Mouse (Mus musculus) ovary, adult 10 weeks (tissue): Measurements from ENCODE around the gene Fbp1. TPM values are rescaled to one million over a fixed set of nuclear protein-coding genes. Genes with fewer than 3 reads are reported as not detected.

Source experiments
- polyA plus RNA-seq: library from polyadenylated mRNA; stranded (reverse); fragments of 350-450 nt; fragmentation: Illumina TruSeq; extraction: RNeasy Lipid Tissue Mini Kit (QIAGEN cat#74804); gene quantifications from one replicate; pipeline ENCODE4 v1.2.3, GENCODE M21; 2014

Fbp1 gene
- polyA plus RNA-seq, result 2.2 TPM

GRCm38 (mm10) chr13:62887712-62888441 lies at the start of gene Fbp1:
Gene Fbp1 (minus strand): TSS chr13:62888282.

DNA sequence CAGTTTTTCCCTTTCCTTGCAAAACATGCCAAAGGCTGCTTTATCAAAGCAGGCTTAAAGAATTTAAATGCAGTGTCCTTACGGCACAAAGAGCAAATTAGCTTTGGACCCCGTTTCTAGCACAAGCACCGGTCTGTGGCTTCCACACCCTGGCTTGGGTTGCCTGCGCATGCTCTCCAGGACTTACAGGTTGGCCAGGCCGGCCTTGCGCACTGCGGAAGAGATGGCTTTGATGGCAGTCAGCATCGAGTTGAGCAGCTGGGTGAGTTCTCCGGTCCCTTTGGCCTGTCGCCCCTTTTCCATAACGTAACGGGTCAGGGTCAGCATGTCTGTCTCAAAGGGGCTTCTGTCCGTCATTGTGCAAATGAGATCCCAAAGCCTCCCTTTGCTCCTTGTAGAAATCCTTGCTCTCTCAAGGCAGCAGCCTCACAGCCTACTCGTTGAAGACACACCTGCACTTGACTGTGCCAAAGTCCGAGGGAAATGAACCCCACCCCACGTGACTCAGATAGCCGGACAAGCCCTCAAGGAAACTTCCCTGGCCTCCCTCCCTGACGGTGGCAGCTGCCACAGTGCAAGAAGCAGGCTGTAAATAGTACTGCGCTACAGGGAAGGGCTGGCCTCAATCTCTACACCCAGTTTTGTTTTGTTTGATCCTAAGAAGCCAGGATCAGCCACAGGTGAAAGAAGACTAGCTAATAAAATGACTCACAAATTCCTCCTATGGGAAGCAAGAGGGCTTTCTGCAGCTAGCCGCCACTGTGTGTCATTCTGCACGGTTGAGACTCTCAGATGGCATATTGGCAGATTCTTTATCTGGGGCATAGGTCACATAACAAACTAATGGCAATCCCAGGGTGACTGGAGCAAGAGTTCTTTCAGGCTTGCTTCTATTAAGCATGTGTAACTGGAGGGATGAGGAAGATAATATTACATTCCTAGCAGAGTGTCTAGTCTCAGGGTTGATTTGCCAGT lies 29.9 kb downstream of the Fbp1 start, which contains the start of gene Fbp2:
Fbp2 (minus strand) TSS at position 482 of the 975 bp plus-strand sequence.

Other genes with a start within 250 kb of the Fbp1 start
- 79.7 TPM for gene Platr25, start 127.6 kb downstream of the Fbp1 start, polyA plus RNA-seq
- 26.4 TPM for gene Gm5141, start 102.5 kb downstream of the Fbp1 start, polyA plus RNA-seq
- 1.7 TPM for gene Fbp2, start 29.9 kb downstream of the Fbp1 start, polyA plus RNA-seq
- 16.7 TPM for gene 2010111I01Rik, start 76.6 kb upstream of the Fbp1 start, polyA plus RNA-seq